Mouse (Mus musculus): ENCODE measurements around the gene Ccdc57. TPM values are rescaled to one million over a fixed set of nuclear protein-coding genes. Genes with fewer than 3 reads are reported as not detected.
"Not testable (repeated sequence)": the region's sequence is repeated elsewhere in the genome, so short reads cannot be mapped to it uniquely, and the experiment has no call there.

Gene Ccdc57
- polyA plus RNA-seq, 1 experiment from 2014 or later = 5.1 TPM

- no peaks in the 10 kb centered on the region for H3K36me3 ChIP-seq (ENCODE audit: control insufficient read depth, insufficient read depth, low read length)
Measured at GRCm38 (mm10) chr11:120846725-120847475, 85.8 kb downstream of the Ccdc57 start.

GRCm38 (mm10) chr11:120844329-120844728 lies 88.3 kb downstream of the Ccdc57 start:
- WGBS = 87% methylated on average over 4 of the region's 4 CpGs
- H3K4me3 ChIP-seq (ENCODE audit: low read depth, low read length) = no peak overlapping the region
- ATAC-seq (ENCODE audit: insufficient number of reproducible peaks, low FRiP score, low TSS enrichment, low read depth) = no peak

More at GRCm38 (mm10) chr11:120846725-120847475, 85.8 kb downstream of the Ccdc57 start:
- Histone ChIP-seq H3K9ac (ENCODE audit: low read length) (no peak overlapping the region), H3K4me1 (ENCODE audit: control insufficient read depth, insufficient read depth, low read length) (no peaks in the 10 kb centered on the region), H3K9me3 (ENCODE audit: control insufficient read depth, low read length) (no peaks in the 10 kb centered on the region), H3K4me2 (ENCODE audit: low read depth, severe bottlenecking) (no peak overlapping the region), H3K4me3 (ENCODE audit: low read depth, low read length) (no peak overlapping the region), H3K27me3 (ENCODE audit: control insufficient read depth, insufficient read depth, low read length) (no peaks in the 10 kb centered on the region), H3K27ac (replicated peaks; ENCODE audit: low read depth, low read length) (no peak overlapping the region)
- ATAC-seq (ENCODE audit: insufficient number of reproducible peaks, low FRiP score, low TSS enrichment, low read depth) (no peak), DNase-seq (ENCODE audit: low spot score) (no peak)
- 84% methylated on average over 9 of the region's 9 CpGs for WGBS

GRCm38 (mm10) chr11:120833555-120834280 lies 99.0 kb downstream of the Ccdc57 start:
- no peaks in the 10 kb centered on the region for H3K4me1 ChIP-seq (ENCODE audit: control insufficient read depth, insufficient read depth, low read length)
- no peak overlapping the region for H3K9ac ChIP-seq (ENCODE audit: low read length)
- no peak for DNase-seq (ENCODE audit: low spot score)
- H3K4me2 ChIP-seq (ENCODE audit: low read depth, severe bottlenecking) = no peak overlapping the region
- no peaks in the 10 kb centered on the region for H3K9me3 ChIP-seq (ENCODE audit: control insufficient read depth, low read length)
- no peaks in the 10 kb centered on the region for H3K36me3 ChIP-seq (ENCODE audit: control insufficient read depth, insufficient read depth, low read length)
- no peak overlapping the region for H3K27ac ChIP-seq (replicated peaks; ENCODE audit: low read depth, low read length)
- no peaks in the 10 kb centered on the region for H3K27me3 ChIP-seq (ENCODE audit: control insufficient read depth, insufficient read depth, low read length)
- no peak for ATAC-seq (ENCODE audit: insufficient number of reproducible peaks, low FRiP score, low TSS enrichment, low read depth)
- no peak overlapping the region for H3K4me3 ChIP-seq (ENCODE audit: low read depth, low read length)
- WGBS = 84% methylated on average over 8 of the region's 8 CpGs

More at GRCm38 (mm10) chr11:120844329-120844728, 88.3 kb downstream of the Ccdc57 start:
- H3K4me1 ChIP-seq (ENCODE audit: control insufficient read depth, insufficient read depth, low read length) = no peaks in the 10 kb centered on the region
- no peaks in the 10 kb centered on the region for H3K27me3 ChIP-seq (ENCODE audit: control insufficient read depth, insufficient read depth, low read length)
- H3K27ac ChIP-seq (replicated peaks; ENCODE audit: low read depth, low read length) = no peak overlapping the region
- no peak for DNase-seq (ENCODE audit: low spot score)
- H3K36me3 ChIP-seq (ENCODE audit: control insufficient read depth, insufficient read depth, low read length) = no peaks in the 10 kb centered on the region
- H3K4me2 ChIP-seq (ENCODE audit: low read depth, severe bottlenecking) = no peak overlapping the region
- no peaks in the 10 kb centered on the region for H3K9me3 ChIP-seq (ENCODE audit: control insufficient read depth, low read length)
- H3K9ac ChIP-seq (ENCODE audit: low read length) = no peak overlapping the region

- H3K4me3 ChIP-seq (ENCODE audit: low read depth, low read length); H3K9me3 ChIP-seq (ENCODE audit: control insufficient read depth, low read length); H3K27me3 ChIP-seq (ENCODE audit: control insufficient read depth, insufficient read depth, low read length); H3K4me2 ChIP-seq (ENCODE audit: low read depth, severe bottlenecking); H3K27ac ChIP-seq (replicated peaks; ENCODE audit: low read depth, low read length); DNase-seq (ENCODE audit: low spot score); H3K4me1 ChIP-seq (ENCODE audit: control insufficient read depth, insufficient read depth, low read length); H3K9ac ChIP-seq (ENCODE audit: low read length); H3K36me3 ChIP-seq (ENCODE audit: control insufficient read depth, insufficient read depth, low read length); ATAC-seq (ENCODE audit: insufficient number of reproducible peaks, low FRiP score, low TSS enrichment, low read depth): not testable (repeated sequence)
- 95% methylated on average over 5 of the region's 5 CpGs for WGBS
Measured at GRCm38 (mm10) chr11:120832962-120833361, 99.7 kb downstream of the Ccdc57 start.

- no peaks in the 10 kb centered on the region for H3K4me1 ChIP-seq (ENCODE audit: control insufficient read depth, insufficient read depth, low read length)
- H3K27me3 ChIP-seq (ENCODE audit: control insufficient read depth, insufficient read depth, low read length) = no peaks in the 10 kb centered on the region
- H3K9ac ChIP-seq (ENCODE audit: low read length) = no peak overlapping the region
- no peaks in the 10 kb centered on the region for H3K9me3 ChIP-seq (ENCODE audit: control insufficient read depth, low read length)
- no peaks in the 10 kb centered on the region for H3K36me3 ChIP-seq (ENCODE audit: control insufficient read depth, insufficient read depth, low read length)
- no peak overlapping the region for H3K27ac ChIP-seq (replicated peaks; ENCODE audit: low read depth, low read length)
- no peak overlapping the region for H3K4me2 ChIP-seq (ENCODE audit: low read depth, severe bottlenecking)
- 91% methylated on average over 3 of the region's 3 CpGs for WGBS
- ATAC-seq (ENCODE audit: insufficient number of reproducible peaks, low FRiP score, low TSS enrichment, low read depth) (no peak), DNase-seq (ENCODE audit: low spot score) (no peak)
- H3K4me3 ChIP-seq (ENCODE audit: low read depth, low read length) = no peak overlapping the region
Measured at GRCm38 (mm10) chr11:120831659-120832440, 100.8 kb downstream of the Ccdc57 start.

GRCm38 (mm10) chr11:120830686-120831085 lies 102.0 kb downstream of the Ccdc57 start:
- 84% methylated on average over 12 of the region's 12 CpGs for WGBS
- no peaks in the 10 kb centered on the region for H3K36me3 ChIP-seq (ENCODE audit: control insufficient read depth, insufficient read depth, low read length)
- no peak for DNase-seq (ENCODE audit: low spot score)
- no peak overlapping the region for H3K9ac ChIP-seq (ENCODE audit: low read length)
- H3K4me2 ChIP-seq (ENCODE audit: low read depth, severe bottlenecking) = no peak overlapping the region
- H3K4me1 ChIP-seq (ENCODE audit: control insufficient read depth, insufficient read depth, low read length) = peaks cover 3% of the 10 kb centered on the region; the same call in 1 of the 2 replicates
- no peak for ATAC-seq (ENCODE audit: insufficient number of reproducible peaks, low FRiP score, low TSS enrichment, low read depth)
- H3K27me3 ChIP-seq (ENCODE audit: control insufficient read depth, insufficient read depth, low read length) = no peaks in the 10 kb centered on the region
- no peak overlapping the region for H3K27ac ChIP-seq (replicated peaks; ENCODE audit: low read depth, low read length)
- no peaks in the 10 kb centered on the region for H3K9me3 ChIP-seq (ENCODE audit: control insufficient read depth, low read length)
- no peak overlapping the region for H3K4me3 ChIP-seq (ENCODE audit: low read depth, low read length)

- no peaks in the 10 kb centered on the region for H3K9me3 ChIP-seq (ENCODE audit: control insufficient read depth, low read length)
- H3K27ac ChIP-seq (replicated peaks; ENCODE audit: low read depth, low read length) = no peak overlapping the region
- WGBS = 89% methylated on average over 10 of the region's 10 CpGs
- DNase-seq (ENCODE audit: low spot score) (no peak), ATAC-seq (ENCODE audit: insufficient number of reproducible peaks, low FRiP score, low TSS enrichment, low read depth) (no peak)
- H3K9ac ChIP-seq (ENCODE audit: low read length) = no peak overlapping the region
- no peak overlapping the region for H3K4me3 ChIP-seq (ENCODE audit: low read depth, low read length)
- no peak overlapping the region for H3K4me2 ChIP-seq (ENCODE audit: low read depth, severe bottlenecking)
- H3K36me3 ChIP-seq (ENCODE audit: control insufficient read depth, insufficient read depth, low read length) = no peaks in the 10 kb centered on the region
- H3K4me1 ChIP-seq (ENCODE audit: control insufficient read depth, insufficient read depth, low read length) = peaks cover 10% of the 10 kb centered on the region
- no peaks in the 10 kb centered on the region for H3K27me3 ChIP-seq (ENCODE audit: control insufficient read depth, insufficient read depth, low read length)
Measured at GRCm38 (mm10) chr11:120829757-120830532, 102.7 kb downstream of the Ccdc57 start.

GRCm38 (mm10) chr11:120828416-120828815 lies 104.3 kb downstream of the Ccdc57 start:
- Histone ChIP-seq H3K27me3 (ENCODE audit: control insufficient read depth, insufficient read depth, low read length) (no peaks in the 10 kb centered on the region), H3K4me1 (ENCODE audit: control insufficient read depth, insufficient read depth, low read length) (peaks cover 10% of the 10 kb centered on the region), H3K9ac (ENCODE audit: low read length) (no peak overlapping the region), H3K4me3 (ENCODE audit: low read depth, low read length) (no peak overlapping the region), H3K27ac (replicated peaks; ENCODE audit: low read depth, low read length) (no peak overlapping the region), H3K4me2 (ENCODE audit: low read depth, severe bottlenecking) (no peak overlapping the region), H3K36me3 (ENCODE audit: control insufficient read depth, insufficient read depth, low read length) (no peaks in the 10 kb centered on the region), H3K9me3 (ENCODE audit: control insufficient read depth, low read length) (no peaks in the 10 kb centered on the region)
- no peak for ATAC-seq (ENCODE audit: insufficient number of reproducible peaks, low FRiP score, low TSS enrichment, low read depth)
- no peak for DNase-seq (ENCODE audit: low spot score)
- 77% methylated on average over 4 of the region's 4 CpGs for WGBS

All from limb, embryonic 11.5 days (tissue).